Mouse (Mus musculus): ENCODE results near the gene Sgsm1. TPM values are rescaled to one million over a fixed set of nuclear protein-coding genes. Genes with fewer than 3 reads are reported as not detected.
A peak's percentile ranks its signal among the peaks of the same experiment; 100 is the strongest.

Sgsm1 gene
- total and polyA plus RNA-seq, 2 experiments from 2014 or later, result 15.2 to 43.4 TPM

GRCm38 (mm10) chr5:113215610-113216011 lies 95.0 kb downstream of the Sgsm1 start:
- H3K4me3 ChIP-seq (ENCODE audit: low read length), result no peak overlapping the region
- H3K4me2 ChIP-seq (ENCODE audit: low read depth, low read length), result no peak overlapping the region
- no peak for DNase-seq (ENCODE audit: low spot score)
- no peaks in the 10 kb centered on the region for H3K9me3 ChIP-seq (ENCODE audit: low read length)
- no peak overlapping the region for H3K9ac ChIP-seq (replicated peaks; ENCODE audit: low read length)
- H3K27ac ChIP-seq, result no peak overlapping the region
- 87% methylated on average over 9 of the region's 9 CpGs for WGBS
- no peaks in the 10 kb centered on the region for H3K36me3 ChIP-seq (ENCODE audit: insufficient read depth, low read length)
- ATAC-seq, result no peak
- TF ChIP-seq CTCF (IDR thresholded peaks at IDR 0.05; ENCODE audit: low read depth), result no peak
- H3K4me1 ChIP-seq (ENCODE audit: insufficient read depth, low read length), result no peaks in the 10 kb centered on the region
- H3K27me3 ChIP-seq (ENCODE audit: insufficient read depth, low read length), result no peaks in the 10 kb centered on the region

- Histone ChIP-seq H3K9me3 (ENCODE audit: low read length) (no peaks in the 10 kb centered on the region), H3K27ac (no peak overlapping the region), H3K27me3 (ENCODE audit: insufficient read depth, low read length) (no peaks in the 10 kb centered on the region), H3K4me1 (ENCODE audit: insufficient read depth, low read length) (peaks cover 4% of the 10 kb centered on the region), H3K4me2 (ENCODE audit: low read depth, low read length) (no peak overlapping the region), H3K4me3 (ENCODE audit: low read length) (no peak overlapping the region), H3K36me3 (ENCODE audit: insufficient read depth, low read length) (no peaks in the 10 kb centered on the region), H3K9ac (replicated peaks; ENCODE audit: low read length) (no peak overlapping the region)
- TF ChIP-seq CTCF (IDR thresholded peaks at IDR 0.05; ENCODE audit: low read depth), result no peak
- 50% methylated on average over 11 of the region's 11 CpGs for WGBS
- DNase-seq (ENCODE audit: low spot score) (no peak), ATAC-seq (no peak)
These were observed 96.1 kb downstream of the Sgsm1 start for GRCm38 (mm10) chr5:113214455-113214854.

GRCm38 (mm10) chr5:113214041-113214440 lies 96.5 kb downstream of the Sgsm1 start:
- TF ChIP-seq CTCF (IDR thresholded peaks at IDR 0.05; ENCODE audit: low read depth), result no peak
- H3K4me1 ChIP-seq (ENCODE audit: insufficient read depth, low read length), result peaks cover 8% of the 10 kb centered on the region
- no peaks in the 10 kb centered on the region for H3K9me3 ChIP-seq (ENCODE audit: low read length)
- WGBS, result 89% methylated on average over 8 of the region's 8 CpGs
- DNase-seq (ENCODE audit: low spot score) (no peak), ATAC-seq (no peak)
- H3K27me3 ChIP-seq (ENCODE audit: insufficient read depth, low read length), result no peaks in the 10 kb centered on the region
- no peak overlapping the region for H3K4me3 ChIP-seq (ENCODE audit: low read length)
- H3K27ac ChIP-seq, result no peak overlapping the region
- H3K4me2 ChIP-seq (ENCODE audit: low read depth, low read length), result no peak overlapping the region
- no peaks in the 10 kb centered on the region for H3K36me3 ChIP-seq (ENCODE audit: insufficient read depth, low read length)
- H3K9ac ChIP-seq (replicated peaks; ENCODE audit: low read length), result no peak overlapping the region

- 82% methylated on average over 10 of the region's 10 CpGs for WGBS
These were observed 98.3 kb downstream of the Sgsm1 start for GRCm38 (mm10) chr5:113212156-113212835.

GRCm38 (mm10) chr5:113210314-113210713 lies 100.3 kb downstream of the Sgsm1 start:
- no peak overlapping the region for H3K9ac ChIP-seq (replicated peaks; ENCODE audit: low read length)
- H3K4me2 ChIP-seq (ENCODE audit: low read depth, low read length), result no peak overlapping the region
- H3K27me3 ChIP-seq (ENCODE audit: insufficient read depth, low read length), result no peaks in the 10 kb centered on the region
- DNase-seq (ENCODE audit: low spot score) (no peak), ATAC-seq (no peak)
- H3K4me1 ChIP-seq (ENCODE audit: insufficient read depth, low read length), result peaks cover 10% of the 10 kb centered on the region
- no peak overlapping the region for H3K4me3 ChIP-seq (ENCODE audit: low read length)
- WGBS, result 78% methylated on average over 6 of the region's 6 CpGs
- no peaks in the 10 kb centered on the region for H3K36me3 ChIP-seq (ENCODE audit: insufficient read depth, low read length)
- no peak for TF ChIP-seq CTCF (IDR thresholded peaks at IDR 0.05; ENCODE audit: low read depth)
- no peaks in the 10 kb centered on the region for H3K9me3 ChIP-seq (ENCODE audit: low read length)
- peak overlapping the region; percentile 64 for H3K27ac ChIP-seq

More at GRCm38 (mm10) chr5:113212156-113212835, 98.3 kb downstream of the Sgsm1 start:
- Histone ChIP-seq H3K27ac (no peak overlapping the region), H3K27me3 (ENCODE audit: insufficient read depth, low read length) (no peaks in the 10 kb centered on the region), H3K4me3 (ENCODE audit: low read length) (no peak overlapping the region), H3K4me1 (ENCODE audit: insufficient read depth, low read length) (peaks cover 10% of the 10 kb centered on the region), H3K9ac (replicated peaks; ENCODE audit: low read length) (no peak overlapping the region), H3K4me2 (ENCODE audit: low read depth, low read length) (no peak overlapping the region), H3K36me3 (ENCODE audit: insufficient read depth, low read length) (no peaks in the 10 kb centered on the region), H3K9me3 (ENCODE audit: low read length) (no peaks in the 10 kb centered on the region)
- DNase-seq (ENCODE audit: low spot score) (no peak), ATAC-seq (no peak)
- TF ChIP-seq CTCF (IDR thresholded peaks at IDR 0.05; ENCODE audit: low read depth), result no peak

- DNase-seq (ENCODE audit: low spot score) (no peak), ATAC-seq (no peak)
- no peaks in the 10 kb centered on the region for H3K27me3 ChIP-seq (ENCODE audit: insufficient read depth, low read length)
- 82% methylated on average over 13 of the region's 13 CpGs for WGBS
- H3K9ac ChIP-seq (replicated peaks; ENCODE audit: low read length), result no peak overlapping the region
- TF ChIP-seq CTCF (IDR thresholded peaks at IDR 0.05; ENCODE audit: low read depth), result no peak
- H3K4me3 ChIP-seq (ENCODE audit: low read length), result no peak overlapping the region
- H3K36me3 ChIP-seq (ENCODE audit: insufficient read depth, low read length), result no peaks in the 10 kb centered on the region
- H3K4me1 ChIP-seq (ENCODE audit: insufficient read depth, low read length), result peaks cover 10% of the 10 kb centered on the region
- peak overlapping the region; percentile 64 for H3K27ac ChIP-seq
- no peak overlapping the region for H3K4me2 ChIP-seq (ENCODE audit: low read depth, low read length)
- no peaks in the 10 kb centered on the region for H3K9me3 ChIP-seq (ENCODE audit: low read length)
These were observed 100.7 kb downstream of the Sgsm1 start for GRCm38 (mm10) chr5:113209898-113210297.

GRCm38 (mm10) chr5:113209401-113209750 lies 101.2 kb downstream of the Sgsm1 start:
- DNase-seq (ENCODE audit: low spot score) (no peak), ATAC-seq (peak; percentile 11; the same call in 1 of the 2 replicates)
- Histone ChIP-seq H3K4me1 (ENCODE audit: insufficient read depth, low read length) (peaks cover 10% of the 10 kb centered on the region), H3K9ac (replicated peaks; ENCODE audit: low read length) (peak overlapping the region; percentile 17; the same call in 1 of the 2 replicates), H3K36me3 (ENCODE audit: insufficient read depth, low read length) (no peaks in the 10 kb centered on the region), H3K27ac (peak overlapping the region; percentile 64), H3K4me2 (ENCODE audit: low read depth, low read length) (0 out of 2 replicates have a peak overlapping the region, but pooled peaks have one; percentile 5), H3K4me3 (ENCODE audit: low read length) (no peak overlapping the region), H3K9me3 (ENCODE audit: low read length) (no peaks in the 10 kb centered on the region), H3K27me3 (ENCODE audit: insufficient read depth, low read length) (no peaks in the 10 kb centered on the region)
- no peak for TF ChIP-seq CTCF (IDR thresholded peaks at IDR 0.05; ENCODE audit: low read depth)
- WGBS, result 40% methylated on average over 11 of the region's 11 CpGs

All from hindbrain, postnatal 0 days (tissue).